Mouse (Mus musculus) stomach, embryonic 16.5 days (tissue): ENCODE data around the gene Mydgf. TPM values are rescaled to one million over a fixed set of nuclear protein-coding genes. Genes with fewer than 3 reads are reported as not detected.

Source experiments
- ATAC-seq: fragments of 200-750 bp; cut with Nextera tagmentation; 2 replicates; pipeline ENCODE4 v1.8.0; 2017; ENCODE audit warnings: moderate number of reproducible peaks, moderate TSS enrichment; ENCODE audit not compliant: insufficient read depth, low FRiP score
- H3K27ac ChIP-seq: fragments of 300-500 bp; sonication (generic); 2 replicates; pipeline ENCODE4 v1.5.1; 2014; ENCODE audit warnings: low read length
- H3K27me3 ChIP-seq: fragments of 300-500 bp; sonication (generic); 2 replicates; pipeline ENCODE4 v1.6.1; 2014; ENCODE audit warnings: low read length, control low read depth, mixed read lengths; ENCODE audit not compliant: control insufficient read depth, insufficient read depth
- H3K36me3 ChIP-seq: fragments of 300-500 bp; sonication (generic); 2 replicates; pipeline ENCODE4 v1.6.1; 2014; ENCODE audit warnings: low read length; ENCODE audit not compliant: control insufficient read depth, insufficient read depth
- H3K4me1 ChIP-seq: fragments of 300-500 bp; sonication (generic); 2 replicates; pipeline ENCODE4 v1.6.1; 2014; ENCODE audit warnings: low read length, control low read depth, mixed read lengths; ENCODE audit not compliant: control insufficient read depth, insufficient read depth
- H3K4me2 ChIP-seq: fragments of 300-500 bp; sonication (generic); 2 replicates; pipeline ENCODE4 v1.6.1; 2014; ENCODE audit warnings: low read depth, low read length, mixed read lengths
- H3K4me3 ChIP-seq: fragments of 300-500 bp; sonication (generic); replicated peaks from 2 replicates; pipeline ENCODE4 v1.5.1; 2014; ENCODE audit warnings: mild to moderate bottlenecking, low read length
- H3K9ac ChIP-seq: fragments of 300-500 bp; sonication (generic); 2 replicates; pipeline ENCODE4 v1.6.1; 2014; ENCODE audit warnings: low read length
- H3K9me3 ChIP-seq: fragments of 300-500 bp; sonication (generic); replicated peaks from 2 replicates; pipeline ENCODE4 v1.6.1; 2016; ENCODE audit warnings: low read length, control low read depth; ENCODE audit not compliant: control insufficient read depth
- WGBS: fragments of 180-500 bp; shearing (Covaris S2); extraction: QIAGEN DNeasy Blood & Tissue Kit; methylation state at CpG from one replicate; pipeline ENCODE4 v1.1.7; 2014; 5-methylcytosine and 5-hydroxymethylcytosine counted together
- polyA plus RNA-seq: library from polyadenylated mRNA; unstranded; fragments of >200 nt; fragmentation: Nextera tagmentation; extraction: Ambion mirVana; gene quantifications from 2 replicates; pipeline ENCODE4 v1.2.1, GENCODE M21; 2015

Mydgf gene
- polyA plus RNA-seq, 1 experiment from 2014 or later: 106 TPM

DNA sequence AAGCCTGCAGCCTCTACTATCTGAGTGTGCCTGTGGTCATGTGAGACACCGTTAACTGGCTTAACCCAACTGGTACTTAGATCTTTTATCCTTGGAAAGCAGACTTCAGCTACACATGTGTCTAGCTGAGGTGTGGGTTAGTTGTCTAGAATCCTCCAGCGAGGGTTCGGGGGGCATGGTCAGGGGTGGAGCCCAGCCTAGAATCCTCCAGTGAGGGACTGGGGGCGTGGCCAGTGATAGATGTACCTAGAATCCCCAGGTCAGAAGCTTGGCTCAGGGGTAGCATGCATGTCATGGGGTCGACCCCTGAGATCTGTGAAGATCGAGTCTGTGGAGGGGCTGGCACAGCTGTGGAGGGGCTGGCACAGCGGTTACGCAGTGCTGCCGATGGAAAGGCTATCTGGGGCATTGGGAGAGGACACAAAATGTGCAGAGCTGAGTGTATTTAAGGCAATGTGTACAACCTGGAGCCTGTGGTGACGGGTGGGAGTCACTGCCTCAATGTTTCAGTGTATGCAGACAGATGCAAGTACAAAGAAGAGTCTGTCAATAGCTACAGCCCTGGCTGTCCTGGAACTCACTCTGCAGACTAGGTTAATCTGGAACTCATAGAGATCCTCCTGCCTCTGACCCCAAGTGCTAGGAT is 10.2 kb downstream of the Mydgf start:
- H3K4me3 ChIP-seq: no peak overlapping the region
- H3K9ac ChIP-seq: no peak overlapping the region
- H3K4me1 ChIP-seq: no peaks in the 10 kb centered on the region
- H3K36me3 ChIP-seq: peaks cover 18% of the 10 kb centered on the region
- no peaks in the 10 kb centered on the region for H3K27me3 ChIP-seq
- H3K27ac ChIP-seq: no peak overlapping the region
- ATAC-seq: no peak
- WGBS: 57% methylated on average over 10 of the region's 10 CpGs
- H3K4me2 ChIP-seq: no peak overlapping the region
- no peaks in the 10 kb centered on the region for H3K9me3 ChIP-seq

DNA sequence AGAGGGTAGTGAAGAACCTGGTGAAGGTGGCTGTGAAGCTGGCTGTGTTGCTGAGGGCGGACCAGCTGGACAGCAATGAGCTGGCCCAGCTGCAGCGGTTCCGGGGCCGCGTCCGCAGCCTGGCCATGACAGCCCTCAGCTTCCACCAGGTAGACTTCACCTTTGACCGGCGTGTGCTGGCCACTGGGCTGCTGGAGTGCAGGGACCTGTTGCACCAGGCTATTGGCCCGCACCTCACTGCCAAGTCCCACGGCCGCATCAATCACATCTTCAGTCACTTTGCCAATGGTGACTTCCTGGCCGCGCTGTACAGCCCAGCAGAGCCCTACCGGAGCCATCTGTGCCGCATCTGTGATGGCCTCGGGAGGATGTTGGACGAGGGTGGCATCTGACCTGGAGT is 11.8 kb downstream of the Mydgf start:
- ATAC-seq: no peak
- H3K9ac ChIP-seq: no peak overlapping the region
- peaks cover 8% of the 10 kb centered on the region; the same call in 1 of the 2 replicates for H3K36me3 ChIP-seq
- 89% methylated on average over 17 of the region's 17 CpGs for WGBS
- no peaks in the 10 kb centered on the region for H3K9me3 ChIP-seq
- no peaks in the 10 kb centered on the region for H3K27me3 ChIP-seq
- H3K27ac ChIP-seq: no peak overlapping the region
- H3K4me3 ChIP-seq: no peak overlapping the region
- H3K4me2 ChIP-seq: no peak overlapping the region
- H3K4me1 ChIP-seq: no peaks in the 10 kb centered on the region

DNA sequence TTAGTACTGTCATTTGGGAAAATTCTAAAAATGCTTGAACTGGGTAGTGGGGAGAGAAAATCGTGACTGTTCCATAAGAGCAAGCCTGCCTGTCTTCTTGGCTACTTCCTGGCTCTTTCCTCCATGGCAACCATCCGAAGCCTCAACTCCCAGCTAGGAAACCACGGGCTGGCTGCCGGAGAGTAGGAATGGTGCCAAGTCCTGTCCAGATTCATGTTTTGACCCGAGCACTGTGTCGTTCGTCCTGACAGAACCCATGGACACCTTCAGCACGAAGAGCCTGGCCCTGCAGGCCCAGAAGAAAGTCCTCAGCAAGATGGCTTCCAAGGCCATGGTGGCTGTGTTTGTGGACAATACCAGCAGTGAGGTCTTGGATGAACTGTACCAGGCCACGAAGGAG is 12.3 kb downstream of the Mydgf start:
- no peaks in the 10 kb centered on the region for H3K9me3 ChIP-seq
- WGBS: 73% methylated on average over 9 of the region's 9 CpGs
- no peak overlapping the region for H3K27ac ChIP-seq
- no peak overlapping the region for H3K9ac ChIP-seq
- H3K36me3 ChIP-seq: peaks cover 4% of the 10 kb centered on the region; the same call in 1 of the 2 replicates
- H3K4me1 ChIP-seq: no peaks in the 10 kb centered on the region
- H3K4me3 ChIP-seq: no peak overlapping the region
- H3K27me3 ChIP-seq: no peaks in the 10 kb centered on the region
- no peak for ATAC-seq
- H3K4me2 ChIP-seq: no peak overlapping the region

DNA sequence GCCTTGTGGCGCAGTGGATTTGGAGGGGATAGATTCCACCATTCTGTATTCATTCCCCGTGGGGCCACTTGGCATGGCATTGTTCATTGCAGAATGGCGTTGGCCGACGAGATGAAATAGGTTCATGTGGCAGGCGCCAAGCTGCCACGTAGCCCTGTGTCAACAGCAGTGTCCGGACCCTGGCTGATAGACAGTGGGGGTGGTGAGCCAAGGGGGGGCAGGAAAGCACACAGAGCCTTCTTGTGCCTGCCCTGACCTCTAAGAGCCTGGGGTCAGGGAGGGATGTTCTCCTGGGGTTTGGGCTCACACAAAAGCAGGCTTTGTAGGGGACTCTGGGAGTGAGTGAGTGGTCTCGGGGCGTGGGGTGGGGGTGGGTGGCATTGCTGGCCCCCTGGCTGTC is 13.1 kb downstream of the Mydgf start:
- H3K9me3 ChIP-seq: no peaks in the 10 kb centered on the region
- H3K4me2 ChIP-seq: no peak overlapping the region
- 0 out of 2 replicates have a peak, but pooled peaks cover 4% of the 10 kb centered on the region for H3K36me3 ChIP-seq
- WGBS: 61% methylated on average over 10 of the region's 10 CpGs
- no peak overlapping the region for H3K9ac ChIP-seq
- no peaks in the 10 kb centered on the region for H3K27me3 ChIP-seq
- H3K27ac ChIP-seq: peak overlapping the region; percentile 56; the same call in 1 of the 2 replicates
- no peaks in the 10 kb centered on the region for H3K4me1 ChIP-seq
- peak; percentile 7; the same call in 1 of the 2 replicates for ATAC-seq
- no peak overlapping the region for H3K4me3 ChIP-seq

DNA sequence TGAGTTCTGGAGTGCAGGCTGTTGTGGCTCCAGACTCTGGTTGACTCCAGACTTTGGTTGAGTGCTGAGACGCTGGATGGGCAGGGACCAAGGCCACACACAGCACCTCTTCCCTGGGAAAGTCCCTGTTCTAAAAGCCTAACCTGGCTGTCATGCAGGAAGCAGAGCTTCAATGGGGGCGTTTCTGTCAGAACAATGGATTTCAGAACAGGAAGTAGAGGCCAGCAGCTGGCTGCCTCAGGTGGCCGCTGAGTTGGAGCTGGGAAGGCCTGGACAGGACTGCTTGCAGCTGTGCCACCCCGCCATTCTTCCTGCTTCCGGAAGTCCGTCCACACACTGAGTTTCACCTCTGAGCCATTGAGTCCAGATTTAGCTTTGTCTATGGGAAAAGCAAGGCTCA is 13.9 kb downstream of the Mydgf start:
- WGBS: 64% methylated on average over 6 of the region's 6 CpGs
- Histone ChIP-seq H3K4me1 (peaks cover 4% of the 10 kb centered on the region; the same call in 1 of the 2 replicates), H3K36me3 (0 out of 2 replicates have a peak, but pooled peaks cover 3% of the 10 kb centered on the region), H3K27me3 (no peaks in the 10 kb centered on the region), H3K4me2 (no peak overlapping the region), H3K9ac (no peak overlapping the region), H3K27ac (no peak overlapping the region), H3K4me3 (no peak overlapping the region), H3K9me3 (no peaks in the 10 kb centered on the region)
- ATAC-seq: peak; percentile 68; the same call in 1 of the 2 replicates

DNA sequence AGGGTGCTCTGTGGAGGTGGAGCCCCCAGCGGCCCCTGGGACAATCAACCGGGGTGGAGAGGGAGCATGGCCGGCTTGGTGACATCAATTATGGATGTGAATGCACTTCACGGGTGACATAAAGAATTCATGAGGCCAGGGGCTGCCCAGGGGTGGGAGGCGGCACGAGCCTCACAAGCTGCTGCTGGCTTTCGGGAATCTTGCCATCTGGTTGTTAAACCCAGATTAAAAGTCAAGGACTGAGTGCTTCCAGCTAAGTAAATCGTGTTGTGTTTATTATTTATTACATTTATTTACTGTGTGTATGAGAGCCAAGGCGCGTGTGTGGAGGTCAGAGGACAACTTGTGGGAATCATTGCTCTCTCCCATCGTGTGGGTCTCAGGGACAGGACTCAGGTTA is 18.0 kb downstream of the Mydgf start:
- ATAC-seq: no peak
- H3K27ac ChIP-seq: no peak overlapping the region
- no peaks in the 10 kb centered on the region for H3K27me3 ChIP-seq
- H3K4me3 ChIP-seq: no peak overlapping the region
- H3K9ac ChIP-seq: no peak overlapping the region
- H3K4me2 ChIP-seq: no peak overlapping the region
- WGBS: 46% methylated on average over 11 of the region's 11 CpGs
- H3K9me3 ChIP-seq: no peaks in the 10 kb centered on the region
- peaks cover 22% of the 10 kb centered on the region for H3K4me1 ChIP-seq
- H3K36me3 ChIP-seq: no peaks in the 10 kb centered on the region

DNA sequence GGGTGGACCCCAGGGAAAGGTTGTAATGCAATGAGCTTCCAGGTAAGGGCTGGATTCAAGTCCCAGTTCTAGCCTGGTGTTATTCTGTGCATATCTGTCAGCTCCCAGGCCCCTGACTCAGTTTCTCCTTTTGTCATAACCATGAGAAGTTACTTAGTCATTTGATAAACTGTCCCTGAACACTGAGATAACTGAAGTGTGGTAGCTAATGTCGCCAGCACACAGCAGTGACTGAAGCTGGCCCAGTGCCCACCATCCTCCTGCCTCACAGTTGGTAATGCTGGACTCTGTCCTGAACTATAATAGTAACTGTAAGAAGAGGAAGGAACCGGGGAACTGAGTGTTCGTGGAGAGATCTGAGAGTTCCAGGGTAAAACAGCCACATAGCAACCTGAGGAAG is 19.2 kb downstream of the Mydgf start:
- 81% methylated on average over 3 of the region's 3 CpGs for WGBS
- no peak for ATAC-seq
- H3K9ac ChIP-seq: no peak overlapping the region
- no peak overlapping the region for H3K27ac ChIP-seq
- no peaks in the 10 kb centered on the region for H3K36me3 ChIP-seq
- 0 out of 2 replicates have a peak, but pooled peaks cover 2% of the 10 kb centered on the region for H3K27me3 ChIP-seq
- no peaks in the 10 kb centered on the region for H3K9me3 ChIP-seq
- H3K4me2 ChIP-seq: 0 out of 2 replicates have a peak overlapping the region, but pooled peaks have one; percentile 63
- no peak overlapping the region for H3K4me3 ChIP-seq
- peaks cover 22% of the 10 kb centered on the region for H3K4me1 ChIP-seq

DNA sequence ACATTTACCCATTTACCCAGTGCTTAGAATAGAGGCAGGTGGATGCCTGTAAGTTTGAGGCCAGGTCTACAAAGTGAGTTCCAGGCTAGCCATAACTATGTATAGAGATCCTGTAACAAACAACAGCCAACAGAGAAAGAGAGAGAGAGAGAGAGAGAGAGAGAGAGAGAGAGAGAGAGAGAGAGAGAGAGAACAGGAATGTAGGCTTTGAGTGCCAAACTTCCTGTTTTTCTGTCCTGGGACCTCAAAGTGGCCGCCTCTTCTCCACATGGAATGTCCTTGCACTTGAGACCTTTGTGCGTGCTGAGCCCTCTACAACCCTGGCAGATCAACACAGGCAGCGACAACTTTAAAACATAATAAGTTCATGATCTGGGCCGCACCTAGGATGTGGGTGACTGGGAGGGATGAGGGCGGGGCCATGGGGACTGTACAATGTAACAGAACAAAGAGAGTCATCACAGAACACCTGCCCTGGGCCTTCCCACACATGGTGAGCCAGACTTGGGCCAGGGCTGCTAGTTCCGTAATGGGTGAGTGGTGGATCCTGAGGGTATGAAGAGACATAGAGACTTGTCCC is 20.1 kb downstream of the Mydgf start:
- Histone ChIP-seq H3K4me2 (peak overlapping the region; percentile 63), H3K9me3 (no peaks in the 10 kb centered on the region), H3K27ac (peak overlapping the region; percentile 56), H3K9ac (peak overlapping the region; percentile 69; the same call in 1 of the 2 replicates), H3K36me3 (no peaks in the 10 kb centered on the region), H3K27me3 (0 out of 2 replicates have a peak, but pooled peaks cover 2% of the 10 kb centered on the region), H3K4me1 (peaks cover 22% of the 10 kb centered on the region), H3K4me3 (peak overlapping the region; percentile 57)
- 58% methylated on average over 6 of the region's 6 CpGs for WGBS
- ATAC-seq: peak; percentile 25; the same call in 1 of the 2 replicates

DNA sequence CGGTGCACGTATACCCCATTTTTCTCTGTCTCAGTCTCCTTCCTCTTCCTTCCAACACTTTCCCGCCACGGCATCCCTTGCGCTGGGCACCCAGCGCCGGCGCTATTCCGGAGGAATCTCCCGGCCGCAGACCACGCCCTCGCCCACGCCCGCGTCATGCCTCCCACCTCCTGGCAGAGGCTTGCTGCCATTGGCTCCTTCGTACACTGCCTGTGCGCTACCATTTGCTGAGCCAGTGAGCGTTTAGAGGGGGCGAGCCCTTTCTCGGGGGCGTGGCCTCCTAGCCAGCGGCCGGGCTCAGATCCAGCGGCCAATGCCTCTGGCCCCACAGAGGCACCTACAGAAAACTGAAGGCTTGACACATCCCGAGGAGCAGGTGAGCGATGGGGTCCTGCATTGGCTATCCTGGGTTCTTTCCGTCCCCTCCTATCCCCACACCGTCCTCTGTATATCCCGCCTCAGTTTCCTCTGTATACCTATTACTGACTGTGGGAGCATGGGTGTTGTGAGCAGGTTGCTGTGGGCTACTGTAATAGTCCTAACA is 21.4 kb downstream of the Mydgf start, which contains the start of gene Tnfaip8l1:
Gene Tnfaip8l1, plus strand, starts transcription at position 247 of the 544 bp plus-strand sequence.
- Histone ChIP-seq H3K4me1 (peaks cover 22% of the 10 kb centered on the region), H3K4me2 (peak within 1 kb of the TSS; percentile 63), H3K9ac (peak within 1 kb of the TSS; percentile 69), H3K9me3 (no peaks in the 10 kb centered on the region), H3K27me3 (peaks cover 11% of the 10 kb centered on the region; the same call in 1 of the 2 replicates), H3K27ac (peak within 1 kb of the TSS; percentile 56), H3K4me3 (peak within 1 kb of the TSS; percentile 57), H3K36me3 (no peaks in the 10 kb centered on the region)
- WGBS: 2% methylated on average over 30 of the region's 30 CpGs
- ATAC-seq: peak; percentile 96
